ENCODE assay signal across 22 mouse cellular contexts in genomic region chr10:106858106-106858505, GRCm38 (mm10).
"Had no signal": no experiment of that assay in that cellular context is flagged by ENCODE, and none has a peak within 500 bp of the region (broad histone marks: within the 10 kb centered on the region; RNA-seq: fewer than 3 reads in every experiment).

No protein-coding gene starts in this region.

- H3K9me3 ChIP-seq: limb, embryonic 10.5 days; limb, embryonic 13.5 days; liver, embryonic 12.5 days; liver, embryonic 15.5 days; lung, embryonic 15.5 days; megakaryocyte, embryonic 14.5 days; midbrain, embryonic 10.5 days; midbrain, embryonic 13.5 days; neural tube, embryonic 13.5 days had no signal

- H3K4me3 ChIP-seq: limb, embryonic 10.5 days; limb, embryonic 13.5 days; liver, embryonic 12.5 days; liver, embryonic 15.5 days; lung, embryonic 15.5 days; megakaryocyte, embryonic 14.5 days; midbrain, embryonic 10.5 days; midbrain, embryonic 13.5 days; myocyte; neural tube, embryonic 13.5 days had no signal

- DNase-seq: kidney, postnatal 10 days; kidney, postnatal 36 days; layer of hippocampus, postnatal 36 days; liver; lung, adult 18-20 months; lung, postnatal 10 days; lung, postnatal 36 days; retina, postnatal 1 day; right cerebral cortex, postnatal 25 days; thymus, adult 18-20 months; thymus, postnatal 36 days had no signal

- H3K27ac ChIP-seq: limb, embryonic 10.5 days; limb, embryonic 13.5 days; liver, embryonic 12.5 days; liver, embryonic 15.5 days; lung, embryonic 15.5 days; midbrain, embryonic 10.5 days; midbrain, embryonic 13.5 days; neural tube, embryonic 13.5 days had no signal

- H3K36me3 ChIP-seq: limb, embryonic 10.5 days; limb, embryonic 13.5 days; liver, embryonic 12.5 days; liver, embryonic 15.5 days; lung, embryonic 15.5 days; midbrain, embryonic 10.5 days; midbrain, embryonic 13.5 days had no signal

- ATAC-seq: liver, embryonic 12.5 days; midbrain, embryonic 13.5 days; midbrain, embryonic 16.5 days had no signal

- H3K4me1 ChIP-seq: limb, embryonic 10.5 days; limb, embryonic 13.5 days; liver, embryonic 12.5 days; liver, embryonic 15.5 days; lung, embryonic 15.5 days; megakaryocyte, embryonic 14.5 days; midbrain, embryonic 10.5 days; midbrain, embryonic 13.5 days; neural tube, embryonic 13.5 days had no signal

- H3K27me3 ChIP-seq: limb, embryonic 13.5 days; liver, embryonic 12.5 days; liver, embryonic 15.5 days; lung, embryonic 15.5 days; megakaryocyte, embryonic 14.5 days; midbrain, embryonic 13.5 days; neural tube, embryonic 13.5 days had no signal
